Mouse (Mus musculus): ENCODE measurements around the gene Dnttip1. TPM values are rescaled to one million over a fixed set of nuclear protein-coding genes. Genes with fewer than 3 reads are reported as not detected.

Gene Dnttip1
- polyA plus RNA-seq, 1 experiment: 47.3 TPM

DNA sequence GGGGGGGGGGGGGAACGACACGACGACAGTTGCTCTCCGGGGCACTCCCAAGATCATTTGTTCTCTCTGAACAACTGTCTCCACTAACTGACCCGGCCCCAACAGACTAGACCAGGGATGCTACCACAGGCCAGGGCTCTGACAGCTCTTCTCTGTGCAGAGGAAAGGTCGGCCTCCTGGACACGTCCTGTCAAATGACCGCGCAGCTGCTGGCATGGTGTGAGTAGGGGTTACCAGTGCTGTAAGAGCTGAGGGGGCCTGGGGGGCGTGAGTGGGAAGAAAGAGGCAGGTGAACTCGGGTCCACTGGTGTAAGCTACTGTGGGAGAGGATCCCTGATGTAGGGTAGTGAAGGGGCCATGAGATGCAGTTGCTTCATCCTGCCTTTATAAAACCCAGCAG is 12.1 kb downstream of the Dnttip1 start:
- Histone ChIP-seq H3K27me3 (ENCODE audit: control insufficient read depth, insufficient read depth, insufficient read length) (no peaks in the 10 kb centered on the region), H3K36me3 (ENCODE audit: control insufficient read depth, insufficient read depth) (peaks cover 93% of the 10 kb centered on the region), H3K79me3 (ENCODE audit: low read depth) (no peaks in the 10 kb centered on the region), H3K79me2 (ENCODE audit: control insufficient read depth, insufficient read depth) (no peaks in the 10 kb centered on the region), H3ac (ENCODE audit: control insufficient read depth, insufficient read length, low read depth) (no peak overlapping the region), H3K4me3 (ENCODE audit: insufficient read depth, poor library complexity, severe bottlenecking) (no peak overlapping the region)
- TF ChIP-seq MYOG (IDR thresholded peaks at IDR 0.05; ENCODE audit: control insufficient read depth, extremely low read depth, insufficient read length) (no peak), CEBPB (IDR thresholded peaks at IDR 0.05; ENCODE audit: low read depth) (no peak), MAX (IDR thresholded peaks at IDR 0.05) (no peak), CTCF (IDR thresholded peaks at IDR 0.05; ENCODE audit: control insufficient read depth, insufficient read depth, insufficient read length) (no peak), USF1 (IDR thresholded peaks at IDR 0.05; ENCODE audit: low read depth) (no peak), MYOD1 (IDR thresholded peaks at IDR 0.05; ENCODE audit: control insufficient read depth, insufficient read length, low read depth) (no peak), FOSL1 (IDR thresholded peaks at IDR 0.05; ENCODE audit: insufficient read depth, low read length, poor library complexity, severe bottlenecking) (no peak)

DNA sequence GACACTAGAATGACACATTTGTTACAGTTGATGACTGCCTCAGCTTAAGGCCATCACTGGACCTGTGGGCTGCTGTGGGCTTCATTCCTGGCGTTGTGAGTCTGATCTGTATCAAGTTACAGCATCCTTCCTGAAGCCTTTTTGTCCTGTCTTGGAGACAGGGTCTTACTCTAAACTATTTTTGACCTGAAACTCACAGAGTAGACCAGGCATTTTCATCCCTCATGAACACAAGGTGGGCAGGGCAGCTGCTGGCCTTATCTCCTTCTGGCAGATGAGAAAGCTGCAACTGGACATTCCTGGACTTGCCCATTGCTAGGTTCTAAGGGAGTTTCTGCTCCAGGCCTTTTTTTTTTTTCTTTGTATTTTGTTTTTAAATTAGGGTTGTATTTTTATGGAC is 12.9 kb downstream of the Dnttip1 start:
- Histone ChIP-seq H3K36me3 (ENCODE audit: control insufficient read depth, insufficient read depth) (peaks cover 92% of the 10 kb centered on the region), H3ac (ENCODE audit: control insufficient read depth, insufficient read length, low read depth) (no peak overlapping the region), H3K27me3 (ENCODE audit: control insufficient read depth, insufficient read depth, insufficient read length) (no peaks in the 10 kb centered on the region), H3K79me2 (ENCODE audit: control insufficient read depth, insufficient read depth) (no peaks in the 10 kb centered on the region), H3K79me3 (ENCODE audit: low read depth) (no peaks in the 10 kb centered on the region), H3K4me3 (ENCODE audit: insufficient read depth, poor library complexity, severe bottlenecking) (no peak overlapping the region)
- no peak for TF ChIP-seq USF1 (IDR thresholded peaks at IDR 0.05; ENCODE audit: low read depth)

DNA sequence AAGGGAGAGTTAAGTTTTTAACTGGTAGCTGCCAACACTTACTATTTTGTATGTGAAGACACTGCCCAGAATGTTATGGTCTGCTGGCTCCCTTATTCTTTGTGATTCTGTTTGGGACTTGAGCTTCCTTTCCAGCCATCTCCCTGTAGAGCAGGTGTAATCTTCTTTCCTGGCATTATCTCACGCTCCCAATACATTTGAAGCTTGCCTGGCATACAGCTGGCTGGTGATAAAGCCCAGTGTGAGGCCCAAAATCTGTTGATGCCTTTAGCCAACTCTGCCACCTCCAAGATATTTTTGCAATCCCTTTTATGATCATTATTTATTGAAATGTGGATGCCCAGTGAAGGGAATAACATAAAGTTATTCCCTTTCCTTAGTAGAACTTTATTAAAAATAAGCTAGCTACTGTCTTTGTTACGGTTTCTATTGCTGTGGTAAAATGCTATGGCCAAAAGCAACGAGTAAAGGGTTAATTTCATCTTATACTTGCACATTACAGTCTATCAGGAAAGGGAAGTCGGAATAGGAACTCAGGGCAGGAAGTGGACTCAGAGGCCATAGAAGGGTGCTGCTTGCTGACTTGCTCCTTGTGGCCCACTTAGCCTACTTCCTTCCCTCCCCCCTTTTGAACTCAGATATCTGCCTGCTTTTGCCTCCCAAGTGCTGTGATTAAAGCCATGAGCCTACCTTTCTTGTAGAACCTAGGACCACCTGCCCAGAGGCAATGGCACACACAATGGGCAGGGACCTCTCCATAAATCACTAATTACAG is 14.5 kb downstream of the Dnttip1 start:
- TF ChIP-seq CEBPB (IDR thresholded peaks at IDR 0.05; ENCODE audit: low read depth) (no peak), MYOD1 (IDR thresholded peaks at IDR 0.05; ENCODE audit: control insufficient read depth, insufficient read length, low read depth) (no peak), MAX (IDR thresholded peaks at IDR 0.05) (no peak), USF1 (IDR thresholded peaks at IDR 0.05; ENCODE audit: low read depth) (no peak), FOSL1 (IDR thresholded peaks at IDR 0.05; ENCODE audit: insufficient read depth, low read length, poor library complexity, severe bottlenecking) (no peak), MYOG (IDR thresholded peaks at IDR 0.05; ENCODE audit: control insufficient read depth, extremely low read depth, insufficient read length) (no peak), CTCF (IDR thresholded peaks at IDR 0.05; ENCODE audit: control insufficient read depth, insufficient read depth, insufficient read length) (no peak)
- Histone ChIP-seq H3K79me3 (ENCODE audit: low read depth) (no peaks in the 10 kb centered on the region), H3K36me3 (ENCODE audit: control insufficient read depth, insufficient read depth) (peaks cover 85% of the 10 kb centered on the region), H3K79me2 (ENCODE audit: control insufficient read depth, insufficient read depth) (no peaks in the 10 kb centered on the region), H3K27me3 (ENCODE audit: control insufficient read depth, insufficient read depth, insufficient read length) (no peaks in the 10 kb centered on the region), H3ac (ENCODE audit: control insufficient read depth, insufficient read length, low read depth) (no peak overlapping the region), H3K4me3 (ENCODE audit: insufficient read depth, poor library complexity, severe bottlenecking) (no peak overlapping the region)

DNA sequence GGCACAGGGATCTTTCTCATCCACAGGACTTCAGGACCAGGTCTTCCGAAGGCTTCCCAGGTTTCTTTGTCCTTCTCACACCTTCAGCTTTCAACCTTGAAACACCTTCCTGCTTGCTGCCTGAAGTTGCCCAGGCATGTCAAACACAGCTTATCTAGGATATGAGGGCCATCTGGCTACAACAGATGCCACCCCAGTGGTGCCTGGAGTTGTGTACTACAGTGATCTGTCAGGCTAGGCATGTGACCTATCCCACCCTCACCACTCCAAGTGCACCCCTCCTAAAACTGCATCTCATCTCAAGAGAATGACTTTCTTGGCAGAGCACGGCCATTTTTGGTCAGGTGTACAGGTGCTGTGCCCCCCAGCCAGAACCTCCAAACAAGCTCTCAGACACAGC is 15.7 kb downstream of the Dnttip1 start:
- TF ChIP-seq MYOD1 (IDR thresholded peaks at IDR 0.05; ENCODE audit: control insufficient read depth, insufficient read length, low read depth) (no peak), FOSL1 (IDR thresholded peaks at IDR 0.05; ENCODE audit: insufficient read depth, low read length, poor library complexity, severe bottlenecking) (no peak), MYOG (IDR thresholded peaks at IDR 0.05; ENCODE audit: control insufficient read depth, extremely low read depth, insufficient read length) (no peak), CTCF (IDR thresholded peaks at IDR 0.05; ENCODE audit: control insufficient read depth, insufficient read depth, insufficient read length) (no peak), CEBPB (IDR thresholded peaks at IDR 0.05; ENCODE audit: low read depth) (no peak), MAX (IDR thresholded peaks at IDR 0.05) (no peak), USF1 (IDR thresholded peaks at IDR 0.05; ENCODE audit: low read depth) (no peak)
- no peaks in the 10 kb centered on the region for H3K79me3 ChIP-seq (ENCODE audit: low read depth)
- H3K79me2 ChIP-seq (ENCODE audit: control insufficient read depth, insufficient read depth): no peaks in the 10 kb centered on the region
- H3K4me3 ChIP-seq (ENCODE audit: insufficient read depth, poor library complexity, severe bottlenecking): no peak overlapping the region
- no peaks in the 10 kb centered on the region for H3K27me3 ChIP-seq (ENCODE audit: control insufficient read depth, insufficient read depth, insufficient read length)
- no peak overlapping the region for H3ac ChIP-seq (ENCODE audit: control insufficient read depth, insufficient read length, low read depth)
- peaks cover 85% of the 10 kb centered on the region for H3K36me3 ChIP-seq (ENCODE audit: control insufficient read depth, insufficient read depth)

DNA sequence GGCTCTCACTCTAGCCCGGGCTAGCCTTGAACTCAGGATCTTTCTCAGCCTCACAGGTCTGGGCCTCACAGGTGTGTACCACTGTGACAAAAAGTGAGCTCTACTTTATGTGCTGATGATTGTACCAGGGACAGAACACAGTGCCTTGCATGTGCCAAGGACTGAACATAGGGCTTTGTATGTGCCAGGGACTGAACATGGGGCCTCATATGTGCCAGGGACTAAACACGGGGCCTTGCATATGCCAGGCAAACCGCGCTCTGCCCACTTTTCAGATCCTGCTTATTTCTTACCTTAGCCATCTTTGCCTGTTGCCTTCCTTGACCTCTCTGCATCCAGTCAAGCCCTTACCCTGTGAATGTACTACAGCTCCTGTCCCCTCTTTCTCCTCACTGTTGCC is 16.2 kb downstream of the Dnttip1 start:
- H3K27me3 ChIP-seq (ENCODE audit: control insufficient read depth, insufficient read depth, insufficient read length): no peaks in the 10 kb centered on the region
- no peak overlapping the region for H3ac ChIP-seq (ENCODE audit: control insufficient read depth, insufficient read length, low read depth)
- TF ChIP-seq FOSL1 (IDR thresholded peaks at IDR 0.05; ENCODE audit: insufficient read depth, low read length, poor library complexity, severe bottlenecking) (no peak), MYOD1 (IDR thresholded peaks at IDR 0.05; ENCODE audit: control insufficient read depth, insufficient read length, low read depth) (no peak), USF1 (IDR thresholded peaks at IDR 0.05; ENCODE audit: low read depth) (no peak), MYOG (IDR thresholded peaks at IDR 0.05; ENCODE audit: control insufficient read depth, extremely low read depth, insufficient read length) (no peak), CTCF (IDR thresholded peaks at IDR 0.05; ENCODE audit: control insufficient read depth, insufficient read depth, insufficient read length) (no peak), CEBPB (IDR thresholded peaks at IDR 0.05; ENCODE audit: low read depth) (no peak), MAX (IDR thresholded peaks at IDR 0.05) (no peak)
- no peak overlapping the region for H3K4me3 ChIP-seq (ENCODE audit: insufficient read depth, poor library complexity, severe bottlenecking)
- peaks cover 85% of the 10 kb centered on the region for H3K36me3 ChIP-seq (ENCODE audit: control insufficient read depth, insufficient read depth)
- H3K79me2 ChIP-seq (ENCODE audit: control insufficient read depth, insufficient read depth): no peaks in the 10 kb centered on the region
- H3K79me3 ChIP-seq (ENCODE audit: low read depth): no peaks in the 10 kb centered on the region

DNA sequence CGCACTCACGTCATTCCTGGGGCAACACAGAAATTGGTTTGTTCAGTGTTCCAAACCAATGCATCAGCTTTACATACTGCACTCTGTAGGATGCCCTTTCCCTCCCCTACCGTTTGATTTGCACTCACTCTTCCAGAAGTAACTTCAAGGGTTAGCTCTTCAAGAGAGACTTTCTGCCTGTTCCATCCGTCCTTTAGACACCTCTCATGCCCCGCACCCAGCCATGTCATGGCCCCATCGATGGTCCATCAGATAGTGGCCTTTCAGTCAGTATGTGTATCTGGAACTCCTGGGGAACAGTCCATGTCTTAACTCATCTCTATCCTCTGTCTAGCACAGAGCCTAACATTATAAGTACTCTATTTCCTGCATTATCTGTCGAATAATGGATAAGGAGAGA is 16.8 kb downstream of the Dnttip1 start:
- H3K36me3 ChIP-seq (ENCODE audit: control insufficient read depth, insufficient read depth): peaks cover 82% of the 10 kb centered on the region
- no peak for TF ChIP-seq CEBPB (IDR thresholded peaks at IDR 0.05; ENCODE audit: low read depth)
- no peak for TF ChIP-seq FOSL1 (IDR thresholded peaks at IDR 0.05; ENCODE audit: insufficient read depth, low read length, poor library complexity, severe bottlenecking)
- TF ChIP-seq USF1 (IDR thresholded peaks at IDR 0.05; ENCODE audit: low read depth): no peak
- no peak for TF ChIP-seq CTCF (IDR thresholded peaks at IDR 0.05; ENCODE audit: control insufficient read depth, insufficient read depth, insufficient read length)
- TF ChIP-seq MYOD1 (IDR thresholded peaks at IDR 0.05; ENCODE audit: control insufficient read depth, insufficient read length, low read depth): no peak
- TF ChIP-seq MYOG (IDR thresholded peaks at IDR 0.05; ENCODE audit: control insufficient read depth, extremely low read depth, insufficient read length): no peak
- no peak for TF ChIP-seq MAX (IDR thresholded peaks at IDR 0.05)

More for the DNA sequence above, 16.8 kb downstream of the Dnttip1 start:
- Histone ChIP-seq H3K79me2 (ENCODE audit: control insufficient read depth, insufficient read depth) (no peaks in the 10 kb centered on the region), H3ac (ENCODE audit: control insufficient read depth, insufficient read length, low read depth) (no peak overlapping the region), H3K79me3 (ENCODE audit: low read depth) (no peaks in the 10 kb centered on the region), H3K4me3 (ENCODE audit: insufficient read depth, poor library complexity, severe bottlenecking) (no peak overlapping the region), H3K27me3 (ENCODE audit: control insufficient read depth, insufficient read depth, insufficient read length) (no peaks in the 10 kb centered on the region)
